Mouse (Mus musculus): ENCODE measurements around the gene Ebf1. TPM values are rescaled to one million over a fixed set of nuclear protein-coding genes. Genes with fewer than 3 reads are reported as not detected.

Gene Ebf1
- total RNA-seq, 2 experiments from 2014 or later: 2.3 to 3.4 TPM

- Histone ChIP-seq H3K4me3 (no peak overlapping the region), H3K27ac (no peak overlapping the region)
- DNase-seq (ENCODE audit: low spot score in 2 of 2): no peak
- TF ChIP-seq CTCF (conservative IDR thresholded peaks at IDR 0.05): no peak
Observed at GRCm38 (mm10) chr11:44906456-44906855, 289.3 kb downstream of the Ebf1 start.

- no peak for DNase-seq (ENCODE audit: low spot score in 2 of 2)
- H3K27ac ChIP-seq: no peak overlapping the region
- no peak overlapping the region for H3K4me3 ChIP-seq
- no peak for TF ChIP-seq CTCF (conservative IDR thresholded peaks at IDR 0.05)
Observed at GRCm38 (mm10) chr11:44911765-44912164, 294.6 kb downstream of the Ebf1 start.

DNA sequence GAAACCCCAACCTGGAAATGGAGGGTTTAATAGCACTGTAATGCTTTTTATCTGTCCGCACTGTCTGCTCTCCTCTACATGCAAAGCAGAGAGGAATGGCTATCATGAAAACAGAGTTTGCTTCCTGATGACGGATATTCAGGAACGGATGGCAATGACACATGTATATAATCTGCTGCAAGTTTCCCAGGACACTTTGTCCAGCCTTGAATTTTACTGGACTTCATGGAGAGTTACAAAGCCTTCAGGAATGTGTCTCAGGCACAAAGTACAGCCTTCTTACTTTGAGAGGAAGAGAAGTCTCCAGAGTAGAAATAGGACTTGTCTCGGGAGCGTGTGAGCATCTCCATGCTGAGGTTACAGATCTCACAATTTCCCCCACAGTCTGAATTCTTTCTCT, 296.7 kb downstream of the Ebf1 start:
- H3K4me3 ChIP-seq: no peak overlapping the region
- no peak overlapping the region for H3K27ac ChIP-seq
- TF ChIP-seq CTCF (conservative IDR thresholded peaks at IDR 0.05): no peak
- DNase-seq (ENCODE audit: low spot score in 2 of 2): no peak

DNA sequence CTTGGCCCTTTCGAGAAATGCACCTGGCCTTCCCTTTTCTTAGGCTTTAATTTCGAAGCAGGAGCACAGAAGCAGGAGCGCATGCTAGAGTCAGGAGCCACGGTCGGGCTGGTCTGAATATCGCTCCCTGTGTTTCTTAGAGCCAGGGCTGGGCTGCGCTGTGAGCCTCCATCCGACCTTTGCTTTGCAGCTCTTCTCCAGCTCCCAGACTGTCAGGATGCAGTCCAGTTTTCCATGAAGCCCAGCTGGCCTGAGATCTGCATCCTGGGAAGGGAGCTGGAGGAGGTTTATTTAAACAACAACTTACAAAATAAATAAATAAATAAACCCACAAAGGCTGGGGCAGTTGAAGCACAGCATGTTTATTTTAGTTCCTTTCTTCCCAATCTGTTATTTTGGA, 299.9 kb downstream of the Ebf1 start:
- Histone ChIP-seq H3K27ac (no peak overlapping the region), H3K4me3 (no peak overlapping the region)
- TF ChIP-seq CTCF (conservative IDR thresholded peaks at IDR 0.05): no peak
- DNase-seq (ENCODE audit: low spot score in 2 of 2): no peak

GRCm38 (mm10) chr11:44923138-44923537, 306.0 kb downstream of the Ebf1 start:
- DNase-seq (ENCODE audit: low spot score in 2 of 2): no peak

DNA sequence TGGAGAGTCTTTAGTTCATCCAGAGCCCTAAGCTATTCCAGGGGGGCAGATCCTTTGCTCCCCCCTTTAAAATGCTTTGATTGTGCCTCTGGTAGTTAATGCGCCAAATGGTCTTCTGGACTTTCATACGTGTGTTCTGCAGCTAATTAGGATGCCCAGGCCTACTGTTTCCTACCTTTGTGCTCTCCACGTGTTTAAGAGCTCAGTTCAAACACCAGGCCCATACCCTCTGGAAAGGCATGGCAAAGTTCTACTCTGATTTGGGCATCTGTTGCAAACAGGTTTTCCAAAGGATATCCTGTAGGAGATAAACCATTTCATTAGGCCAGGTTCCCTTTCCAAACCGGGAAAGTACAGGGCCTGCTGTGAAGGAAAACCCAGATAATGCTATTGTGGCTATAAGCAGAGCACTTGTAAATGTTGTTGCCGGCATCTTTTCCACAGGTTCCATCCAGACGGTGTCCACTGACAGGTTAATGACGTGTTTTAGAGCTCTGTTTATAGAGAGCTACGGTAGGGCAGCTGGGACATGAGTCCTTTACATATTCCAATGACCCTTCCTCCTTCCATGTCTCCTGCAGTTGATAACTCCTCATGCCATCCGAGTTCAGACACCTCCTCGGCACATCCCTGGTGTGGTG, 306.9 kb downstream of the Ebf1 start:
- no peak for TF ChIP-seq CTCF (conservative IDR thresholded peaks at IDR 0.05)
- no peak overlapping the region for H3K4me3 ChIP-seq
- no peak for DNase-seq (ENCODE audit: low spot score in 2 of 2)
- H3K27ac ChIP-seq: no peak overlapping the region

More at GRCm38 (mm10) chr11:44923138-44923537, 306.0 kb downstream of the Ebf1 start:
- TF ChIP-seq CTCF (conservative IDR thresholded peaks at IDR 0.05): no peak
- Histone ChIP-seq H3K4me3 (no peak overlapping the region), H3K27ac (no peak overlapping the region)

DNA sequence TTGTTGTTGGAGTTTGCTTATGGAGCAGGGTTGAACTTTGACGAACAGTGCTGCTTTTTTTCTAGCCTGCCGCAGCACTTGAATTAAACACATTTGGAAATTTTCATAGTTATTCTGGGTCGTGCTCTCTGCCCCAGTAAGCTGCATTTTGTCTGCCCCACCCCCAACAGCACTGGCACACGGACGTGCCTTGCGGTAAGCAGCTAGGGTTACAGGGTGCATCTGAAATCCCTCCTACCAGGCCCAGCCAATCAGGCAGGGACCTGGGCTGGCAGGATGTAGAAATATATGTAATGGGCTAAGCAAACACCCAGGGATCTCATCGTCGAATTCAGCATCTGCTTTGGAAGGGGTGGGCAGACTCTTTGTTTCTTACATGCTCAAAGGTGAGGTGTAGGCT, 307.8 kb downstream of the Ebf1 start:
- DNase-seq (ENCODE audit: low spot score in 2 of 2): no peak
- H3K27ac ChIP-seq: no peak overlapping the region
- no peak for TF ChIP-seq CTCF (conservative IDR thresholded peaks at IDR 0.05)
- H3K4me3 ChIP-seq: no peak overlapping the region

DNA sequence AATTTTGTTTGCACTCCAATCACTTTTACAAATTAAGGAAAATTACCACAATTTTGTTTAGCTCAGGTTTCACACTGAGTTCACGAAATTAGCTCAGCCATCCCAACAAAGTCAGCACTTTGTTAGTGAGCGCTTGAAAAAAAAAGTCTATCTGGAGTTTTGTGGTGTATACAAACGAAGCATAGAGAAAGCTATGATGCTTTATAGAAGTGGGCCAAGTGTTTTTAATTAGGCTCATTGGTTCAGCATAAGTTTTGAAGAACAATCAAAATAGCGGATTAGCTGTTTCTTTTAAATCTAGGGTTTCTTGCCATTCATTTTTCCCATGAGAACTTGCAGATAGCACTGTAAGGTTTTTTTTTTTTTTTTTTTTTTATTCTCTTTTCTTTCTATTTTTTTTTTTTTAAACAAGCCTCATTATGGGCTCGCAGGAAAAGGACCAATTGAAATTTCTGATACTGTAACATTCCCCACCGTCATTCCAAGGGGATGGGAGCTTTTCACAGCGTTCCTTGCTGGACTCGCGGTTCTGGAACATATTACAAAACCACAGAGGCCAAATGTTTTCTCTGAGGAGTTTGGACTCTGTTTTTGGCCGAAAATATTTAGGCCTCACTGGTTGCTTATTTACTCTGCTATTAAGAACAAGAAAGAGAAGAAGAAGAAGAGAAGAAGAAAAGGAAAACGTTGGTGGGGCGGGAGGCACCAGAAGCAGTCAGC, 308.8 kb downstream of the Ebf1 start:
- TF ChIP-seq CTCF (conservative IDR thresholded peaks at IDR 0.05): no peak
- DNase-seq (ENCODE audit: low spot score in 2 of 2): no peak
- no peak overlapping the region for H3K4me3 ChIP-seq
- H3K27ac ChIP-seq: no peak overlapping the region

GRCm38 (mm10) chr11:44928403-44928802, 311.3 kb downstream of the Ebf1 start:
- no peak for DNase-seq (ENCODE audit: low spot score in 2 of 2)
- TF ChIP-seq CTCF (conservative IDR thresholded peaks at IDR 0.05): no peak
- H3K4me3 ChIP-seq: no peak overlapping the region
- H3K27ac ChIP-seq: no peak overlapping the region

DNA sequence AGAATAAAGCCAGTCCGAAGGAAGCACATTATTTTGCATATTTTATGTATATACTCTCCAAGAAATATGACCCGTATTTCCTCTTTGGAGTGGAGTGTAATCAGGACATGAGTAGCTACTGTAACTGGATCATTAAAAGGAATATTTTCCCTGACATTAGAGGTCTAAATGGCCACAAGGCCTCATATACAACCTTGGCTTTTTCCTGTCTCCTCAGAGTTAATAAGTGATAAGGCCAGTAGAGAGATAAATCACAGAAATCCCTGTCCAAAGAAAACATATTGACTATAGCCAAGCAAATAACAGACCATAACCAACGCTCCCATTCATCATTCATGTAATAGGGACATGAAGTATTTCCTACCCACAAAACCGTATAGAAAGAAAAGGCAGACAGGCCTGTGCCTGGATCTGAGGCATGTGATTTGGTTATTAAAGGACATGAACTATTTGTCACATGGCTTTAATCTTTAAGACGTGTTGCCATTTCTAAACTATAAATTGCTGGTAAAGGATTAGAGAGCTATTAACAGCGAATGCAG, 315.9 kb downstream of the Ebf1 start:
- no peak for TF ChIP-seq CTCF (conservative IDR thresholded peaks at IDR 0.05)
- H3K4me3 ChIP-seq: no peak overlapping the region
- no peak for DNase-seq (ENCODE audit: low spot score in 2 of 2)

DNA sequence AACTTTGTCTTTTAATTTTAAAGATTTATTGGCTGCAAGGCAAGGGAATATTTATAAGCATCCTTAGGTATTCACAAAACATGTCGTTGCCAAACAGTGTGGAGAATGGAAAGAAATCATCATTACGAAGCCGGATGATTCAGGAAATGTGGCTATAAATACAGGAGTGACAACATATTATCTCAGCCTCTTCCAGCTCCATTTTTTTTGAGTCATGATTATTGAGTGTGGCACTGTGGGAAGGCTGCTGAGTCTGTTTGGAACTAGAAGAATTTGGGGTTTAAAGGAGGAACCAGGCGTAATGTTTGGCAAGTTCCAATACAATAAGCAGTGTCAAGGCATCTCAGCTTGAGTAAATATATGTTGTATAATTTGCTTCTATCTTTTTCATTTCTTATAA, 326.7 kb downstream of the Ebf1 start:
- Histone ChIP-seq H3K27ac (no peak overlapping the region), H3K4me3 (no peak overlapping the region)
- peak in 1 of 2 experiments; percentile 1 for DNase-seq (ENCODE audit: low spot score in 2 of 2)
- no peak for TF ChIP-seq CTCF (conservative IDR thresholded peaks at IDR 0.05)

More for the DNA sequence above, 315.9 kb downstream of the Ebf1 start:
- H3K27ac ChIP-seq: no peak overlapping the region

GRCm38 (mm10) chr11:44944401-44944800, 327.3 kb downstream of the Ebf1 start:
- Histone ChIP-seq H3K4me3 (no peak overlapping the region), H3K27ac (no peak overlapping the region)
- no peak for TF ChIP-seq CTCF (conservative IDR thresholded peaks at IDR 0.05)
- DNase-seq (ENCODE audit: low spot score in 2 of 2): no peak

DNA sequence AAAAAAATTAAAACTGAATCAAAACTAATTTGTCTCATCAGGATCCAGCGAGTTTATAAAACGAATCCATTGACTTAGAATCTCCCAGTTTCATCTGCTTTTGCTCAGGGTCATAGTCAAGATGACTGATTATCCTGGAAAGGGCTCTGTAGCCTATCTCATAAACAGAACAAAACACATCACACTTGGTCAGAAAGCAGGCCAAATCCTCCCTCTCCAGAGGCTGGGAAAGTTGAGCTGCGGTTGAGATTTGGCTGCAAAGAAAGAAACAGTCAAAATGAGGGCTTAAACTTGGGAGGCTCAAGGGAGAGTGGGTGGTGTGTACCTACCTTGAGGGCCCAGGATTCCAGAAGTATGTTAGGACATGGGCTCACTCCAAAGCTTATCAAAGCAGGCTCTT, 329.5 kb downstream of the Ebf1 start:
- TF ChIP-seq CTCF (conservative IDR thresholded peaks at IDR 0.05): no peak
- H3K4me3 ChIP-seq: no peak overlapping the region
- no peak overlapping the region for H3K27ac ChIP-seq
- no peak for DNase-seq (ENCODE audit: low spot score in 2 of 2)

DNA sequence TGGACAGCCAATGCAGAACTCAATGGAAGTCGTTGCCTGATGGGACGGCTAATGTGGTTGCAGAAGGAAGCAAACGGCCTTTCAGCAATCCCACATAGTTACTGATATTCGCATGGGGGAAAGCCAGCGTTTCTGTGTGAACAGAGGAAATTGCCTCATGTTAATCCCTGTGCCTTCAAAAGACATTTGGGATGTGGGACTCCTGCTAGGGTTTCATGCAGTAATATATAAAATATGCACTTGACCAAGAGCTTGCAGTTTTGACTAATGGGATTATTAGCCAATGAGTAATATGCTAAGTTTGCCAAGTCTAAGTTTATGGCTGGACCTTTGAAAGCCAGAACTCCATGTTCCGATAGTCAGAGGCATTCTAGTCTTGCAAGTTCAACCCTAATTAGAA, 331.4 kb downstream of the Ebf1 start:
- no peak for TF ChIP-seq CTCF (conservative IDR thresholded peaks at IDR 0.05)
- no peak for DNase-seq (ENCODE audit: low spot score in 2 of 2)
- no peak overlapping the region for H3K27ac ChIP-seq
- no peak overlapping the region for H3K4me3 ChIP-seq
